Mouse (Mus musculus) liver, adult 2 months (tissue): ENCODE results near the gene Tlk1. TPM values are rescaled to one million over a fixed set of nuclear protein-coding genes. Genes with fewer than 3 reads are reported as not detected.
"Not testable (repeated sequence)": the region's sequence is repeated elsewhere in the genome, so short reads cannot be mapped to it uniquely, and the experiment has no call there.

Source experiments
- DNase-seq: peaks from one replicate; pipeline ENCODE4 v3.0.0-alpha.2; 2011; ENCODE audit warnings: low read depth, low spot score; ENCODE audit errors: extremely low read depth
- H3K27ac ChIP-seq: fragments of 200-500 bp; replicated peaks from 2 replicates; pipeline ENCODE4 v1.5.1; 2012; ENCODE audit warnings: low read depth, mild to moderate bottlenecking, control low read depth, inconsistent platforms, low read length; ENCODE audit not compliant: insufficient read depth
- H3K27me3 ChIP-seq: fragments of 200-500 bp; 2 replicates; pipeline ENCODE4 v1.6.1; 2012; ENCODE audit warnings: mild to moderate bottlenecking, moderate library complexity, low read length, inconsistent platforms; ENCODE audit not compliant: control insufficient read depth, insufficient read depth
- H3K36me3 ChIP-seq: fragments of 200-500 bp; 2 replicates; pipeline ENCODE4 v1.6.1; 2012; ENCODE audit warnings: low read length, inconsistent platforms; ENCODE audit not compliant: control insufficient read depth, insufficient read depth
- H3K4me1 ChIP-seq: fragments of 200-500 bp; 2 replicates; pipeline ENCODE4 v1.6.1; 2011; ENCODE audit warnings: low read length; ENCODE audit not compliant: control insufficient read depth, insufficient read depth
- H3K4me3 ChIP-seq: fragments of 200-500 bp; 2 replicates; pipeline ENCODE4 v1.5.1; 2011; ENCODE audit warnings: low read depth, mild to moderate bottlenecking, control low read depth, low read length, moderate library complexity; ENCODE audit not compliant: insufficient read depth
- H3K79me2 ChIP-seq: fragments of 200-500 bp; 2 replicates; pipeline ENCODE4 v1.6.1; 2012; ENCODE audit warnings: inconsistent platforms, mild to moderate bottlenecking, low read length, moderate library complexity; ENCODE audit not compliant: control insufficient read depth, insufficient read depth
- H3K9ac ChIP-seq: fragments of 200-500 bp; 2 replicates; pipeline ENCODE4 v1.6.1; 2012; ENCODE audit warnings: low read depth, mild to moderate bottlenecking, control low read depth, inconsistent platforms, low read length
- CTCF ChIP-seq: fragments of 200-500 bp; IDR thresholded peaks from 2 replicates; pipeline ENCODE4 v1.5.1; 2011; ENCODE audit warnings: low read depth, low read length, control low read depth
- POLR2A ChIP-seq: fragments of 200-500 bp; IDR thresholded peaks from 2 replicates; pipeline ENCODE4 v1.6.1; 2011; ENCODE audit warnings: low read length, control low read depth; ENCODE audit not compliant: insufficient read depth; ENCODE audit errors: extremely low read depth
- WGBS: fragments of 180-500 bp; shearing (Covaris S2); methylation state at CpG from one replicate; pipeline ENCODE4 v1.1.7; 2018; 5-methylcytosine and 5-hydroxymethylcytosine counted together
- polyA plus RNA-seq: library from polyadenylated mRNA; depleted of rRNA; stranded (reverse); fragments of >200 nt; gene quantifications from 2 replicates; pipeline ENCODE4 v1.2.3, GENCODE M21; 2012
- total RNA-seq: library from RNA; depleted of rRNA; stranded (reverse); fragments of >200 nt; gene quantifications from 2 replicates; pipeline ENCODE4 v1.2.3, GENCODE M21; 2014

Tlk1 gene
- total and polyA plus RNA-seq, 2 experiments = 5.6 to 21.4 TPM

DNA sequence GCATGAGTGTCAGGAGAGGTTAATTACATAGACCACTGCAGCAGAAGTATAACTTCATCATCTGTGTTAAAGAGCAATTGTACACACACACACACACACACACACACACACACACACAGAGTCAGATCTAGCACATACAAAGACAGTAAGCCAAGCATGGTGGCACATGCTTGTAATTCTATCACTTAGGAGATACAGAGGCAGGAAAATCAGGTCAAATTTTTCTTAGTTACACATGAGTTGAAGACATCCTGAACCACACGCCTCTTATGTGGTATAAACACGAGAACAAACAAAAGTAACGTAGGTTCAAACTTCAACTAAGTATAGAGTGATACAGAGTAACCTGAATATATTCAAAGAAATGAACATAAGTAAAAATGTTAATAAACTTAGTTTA lies 15.6 kb downstream of the Tlk1 start:
- Histone ChIP-seq H3K79me2 (peaks cover 39% of the 10 kb centered on the region; the same call in 1 of the 2 replicates), H3K9ac (no peak overlapping the region), H3K36me3 (no peaks in the 10 kb centered on the region), H3K27me3 (no peaks in the 10 kb centered on the region), H3K27ac (no peak overlapping the region), H3K4me3 (no peak overlapping the region), H3K4me1 (peaks cover 8% of the 10 kb centered on the region)
- WGBS = 79% methylated on average over 3 of the region's 3 CpGs
- DNase-seq = no peak
- TF ChIP-seq POLR2A = no peak
- no peak for TF ChIP-seq CTCF

DNA sequence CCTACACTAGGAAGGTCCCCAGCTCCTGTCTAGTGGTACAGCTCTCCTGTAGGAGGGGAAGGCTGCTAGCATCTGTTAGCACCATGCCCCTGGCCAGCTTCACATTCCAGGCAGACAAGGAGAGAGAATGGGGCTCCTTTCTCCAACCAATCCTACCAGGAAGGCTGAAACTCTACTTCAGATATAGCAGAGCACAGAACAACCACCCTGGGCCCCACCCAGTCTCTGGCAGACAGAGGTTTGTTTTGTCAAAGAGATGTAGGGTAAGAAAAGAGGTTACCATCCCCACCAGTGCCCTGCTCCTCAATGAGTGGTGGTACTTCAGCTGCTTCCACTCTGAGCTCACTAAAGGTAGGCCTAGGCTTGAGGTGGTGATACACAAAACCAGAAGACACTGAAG lies 16.8 kb downstream of the Tlk1 start:
- no peak overlapping the region for H3K9ac ChIP-seq
- H3K27ac ChIP-seq = no peak overlapping the region
- H3K79me2 ChIP-seq = peaks cover 34% of the 10 kb centered on the region; the same call in 1 of the 2 replicates
- no peak overlapping the region for H3K4me3 ChIP-seq
- peaks cover 5% of the 10 kb centered on the region for H3K4me1 ChIP-seq
- no peak for TF ChIP-seq CTCF
- no peak for TF ChIP-seq POLR2A
- H3K27me3 ChIP-seq = no peaks in the 10 kb centered on the region
- H3K36me3 ChIP-seq = no peaks in the 10 kb centered on the region
- DNase-seq = no peak

DNA sequence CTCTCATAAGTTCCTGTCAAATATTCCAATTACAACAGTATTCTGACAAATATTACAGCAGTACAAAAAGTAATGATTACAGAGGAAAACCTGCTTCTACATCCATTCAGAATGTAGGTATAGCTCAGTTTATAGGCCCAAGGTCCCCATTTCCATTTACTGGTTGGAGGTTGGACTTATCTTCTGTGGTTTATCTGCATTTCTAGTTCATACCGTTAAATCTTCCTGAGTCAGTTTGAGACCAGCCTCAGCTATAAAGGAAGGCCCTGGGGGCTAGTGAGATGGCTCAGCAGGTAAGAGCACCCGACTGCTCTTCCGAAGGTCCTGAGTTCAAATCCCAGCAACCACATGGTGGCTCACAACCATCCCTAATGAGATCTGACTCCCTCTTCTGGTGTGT lies 17.9 kb downstream of the Tlk1 start:
- not testable (repeated sequence) for H3K4me3 ChIP-seq, H3K36me3 ChIP-seq, DNase-seq, H3K27me3 ChIP-seq, H3K27ac ChIP-seq, H3K4me1 ChIP-seq, H3K9ac ChIP-seq
- 86% methylated on average over 3 of the region's 3 CpGs for WGBS
- peaks cover 31% of the 10 kb centered on the region; the same call in 1 of the 2 replicates for H3K79me2 ChIP-seq

DNA sequence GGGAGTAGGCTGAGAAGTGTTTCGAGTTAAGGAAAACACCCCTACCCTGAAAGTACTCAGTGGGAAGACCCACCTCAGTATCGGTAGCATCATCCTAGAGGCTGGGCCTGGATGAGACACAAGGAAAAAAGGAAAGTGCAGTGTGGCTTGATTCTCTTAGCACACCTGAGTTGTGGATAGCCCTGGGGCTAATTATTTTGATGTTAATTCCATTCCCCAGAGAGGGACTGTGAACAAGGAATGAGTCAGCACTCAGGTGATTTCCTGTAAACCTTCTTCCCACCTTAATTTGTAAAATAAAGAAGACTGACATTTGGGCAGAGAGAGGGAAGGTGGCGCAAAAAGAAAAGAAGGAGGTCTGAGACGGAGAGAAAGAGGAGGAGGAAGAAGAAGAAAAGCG lies 19.5 kb downstream of the Tlk1 start:
- DNase-seq = no peak
- no peak overlapping the region for H3K4me3 ChIP-seq
- H3K9ac ChIP-seq = no peak overlapping the region
- TF ChIP-seq CTCF (no peak), POLR2A (no peak)
- H3K4me1 ChIP-seq = peaks cover 11% of the 10 kb centered on the region
- H3K27me3 ChIP-seq = no peaks in the 10 kb centered on the region
- no peak overlapping the region for H3K27ac ChIP-seq
- H3K79me2 ChIP-seq = peaks cover 36% of the 10 kb centered on the region; the same call in 1 of the 2 replicates
- WGBS = 95% methylated on average over 5 of the region's 5 CpGs
- no peaks in the 10 kb centered on the region for H3K36me3 ChIP-seq

DNA sequence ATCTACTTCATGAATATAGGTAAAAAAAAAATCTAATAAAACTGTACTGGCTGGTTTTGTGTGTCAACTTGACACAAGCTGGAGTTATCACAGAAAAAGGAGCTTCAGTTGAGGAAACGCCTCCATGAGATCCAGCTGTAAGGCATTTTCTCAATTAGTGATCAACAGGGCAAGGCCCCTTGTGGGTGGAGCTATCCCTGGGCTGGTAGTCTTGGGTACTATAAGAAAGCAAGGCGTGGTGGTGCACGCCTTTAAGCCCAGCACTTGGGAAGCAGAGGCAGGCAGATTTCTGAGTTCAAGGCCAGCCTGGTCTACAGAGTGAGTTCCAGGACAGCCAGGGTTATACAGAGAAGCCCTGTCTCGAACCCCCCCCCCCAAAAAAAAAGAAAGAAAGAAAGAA lies 21.8 kb downstream of the Tlk1 start:
- H3K9ac ChIP-seq, H3K27me3 ChIP-seq, H3K27ac ChIP-seq, DNase-seq, H3K4me3 ChIP-seq, H3K36me3 ChIP-seq: not testable (repeated sequence)
- Histone ChIP-seq H3K4me1 (peaks cover 17% of the 10 kb centered on the region), H3K79me2 (peaks cover 28% of the 10 kb centered on the region; the same call in 1 of the 2 replicates)
- 94% methylated on average over 4 of the region's 4 CpGs for WGBS

DNA sequence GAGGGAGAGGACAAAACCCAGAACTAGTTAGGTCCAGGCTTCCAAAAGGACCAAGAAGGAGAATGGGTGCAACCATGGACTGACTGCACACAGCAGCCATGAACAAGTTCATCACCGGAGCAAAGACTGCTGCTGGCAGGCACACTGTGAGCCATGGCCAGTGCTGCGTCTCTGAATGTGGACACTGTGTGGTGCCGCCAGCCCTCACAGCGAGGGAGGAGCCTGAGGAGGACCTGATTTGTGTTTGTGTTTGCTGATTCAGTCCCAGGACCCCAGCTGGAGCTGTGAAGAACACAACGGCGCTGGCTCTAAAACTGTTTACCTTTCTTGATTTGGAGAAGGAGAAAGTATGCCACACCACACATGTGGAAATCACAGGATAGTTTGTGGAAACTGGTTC lies 22.9 kb downstream of the Tlk1 start:
- no peaks in the 10 kb centered on the region for H3K36me3 ChIP-seq
- no peak overlapping the region for H3K4me3 ChIP-seq
- peaks cover 25% of the 10 kb centered on the region; the same call in 1 of the 2 replicates for H3K79me2 ChIP-seq
- peaks cover 20% of the 10 kb centered on the region for H3K4me1 ChIP-seq
- WGBS = 18% methylated on average over 6 of the region's 6 CpGs
- H3K9ac ChIP-seq = no peak overlapping the region
- TF ChIP-seq CTCF (0 out of 2 replicates have a peak, but pooled peaks have one; percentile 7), POLR2A (no peak)
- H3K27me3 ChIP-seq = no peaks in the 10 kb centered on the region
- DNase-seq = peak; percentile 82
- H3K27ac ChIP-seq = no peak overlapping the region
